Mouse (Mus musculus): ENCODE data around the gene Tyw5. TPM values are rescaled to one million over a fixed set of nuclear protein-coding genes. Genes with fewer than 3 reads are reported as not detected.
A peak's percentile ranks its signal among the peaks of the same experiment; 100 is the strongest.

The Tyw5 gene
- polyA plus RNA-seq, 1 experiment from 2014 or later = 29.1 TPM

- H3K27me3 ChIP-seq (ENCODE audit: control insufficient read depth, insufficient read depth, low read length) = no peaks in the 10 kb centered on the region
- no peaks in the 10 kb centered on the region for H3K9me3 ChIP-seq (replicated peaks; ENCODE audit: control insufficient read depth, low read length)
- DNase-seq (ENCODE audit: low spot score) = no peak
- H3K4me2 ChIP-seq (ENCODE audit: low read depth, low read length) = no peak overlapping the region
- no peak overlapping the region for H3K4me3 ChIP-seq (ENCODE audit: low read depth, low read length)
- no peaks in the 10 kb centered on the region for H3K4me1 ChIP-seq (ENCODE audit: control insufficient read depth, insufficient read depth, low read length)
- H3K36me3 ChIP-seq (replicated peaks; ENCODE audit: control insufficient read depth, insufficient read depth, low read depth, low read length) = no peaks in the 10 kb centered on the region
- H3K9ac ChIP-seq (replicated peaks; ENCODE audit: low read length) = no peak overlapping the region
- ATAC-seq (replicated peaks; ENCODE audit: insufficient number of reproducible peaks, low FRiP score, low TSS enrichment, low read depth) = no peak
- H3K27ac ChIP-seq (replicated peaks; ENCODE audit: low read depth, low read length) = no peak overlapping the region
- 27% methylated on average over 2 of the region's 2 CpGs for WGBS
Measured at GRCm38 (mm10) chr1:57341197-57341596, 65.7 kb downstream of the Tyw5 start.

GRCm38 (mm10) chr1:57339156-57339796 is 67.6 kb downstream of the Tyw5 start:
- ATAC-seq (replicated peaks; ENCODE audit: insufficient number of reproducible peaks, low FRiP score, low TSS enrichment, low read depth) = no peak
- DNase-seq (ENCODE audit: low spot score) = peak; percentile 73
- 53% methylated on average over 14 of the region's 14 CpGs for WGBS

More at GRCm38 (mm10) chr1:57339156-57339796, 67.6 kb downstream of the Tyw5 start:
- Histone ChIP-seq H3K9ac (replicated peaks; ENCODE audit: low read length) (no peak overlapping the region), H3K27me3 (ENCODE audit: control insufficient read depth, insufficient read depth, low read length) (no peaks in the 10 kb centered on the region), H3K4me1 (ENCODE audit: control insufficient read depth, insufficient read depth, low read length) (no peaks in the 10 kb centered on the region), H3K4me2 (ENCODE audit: low read depth, low read length) (no peak overlapping the region), H3K9me3 (replicated peaks; ENCODE audit: control insufficient read depth, low read length) (no peaks in the 10 kb centered on the region), H3K4me3 (ENCODE audit: low read depth, low read length) (no peak overlapping the region), H3K36me3 (replicated peaks; ENCODE audit: control insufficient read depth, insufficient read depth, low read depth, low read length) (no peaks in the 10 kb centered on the region), H3K27ac (replicated peaks; ENCODE audit: low read depth, low read length) (no peak overlapping the region)

Other genes starting within 250 kb of the Tyw5 start
- 16.7 and 18.2 TPM in 2 replicates for gene 1700066M21Rik, start 29.5 kb downstream of the Tyw5 start, polyA plus RNA-seq (2014; fragmentation: Nextera tagmentation; extraction: Ambion mirVana)
- gene Maip1, start 773 bp downstream of the Tyw5 start, polyA plus RNA-seq (2014; fragmentation: Nextera tagmentation; extraction: Ambion mirVana) = 19.4 and 21.1 TPM in 2 replicates